Mouse (Mus musculus): ENCODE results near the gene Pnck. TPM values are rescaled to one million over a fixed set of nuclear protein-coding genes. Genes with fewer than 3 reads are reported as not detected.

Gene Pnck
- polyA plus RNA-seq, 1 experiment: 3.2 TPM

DNA sequence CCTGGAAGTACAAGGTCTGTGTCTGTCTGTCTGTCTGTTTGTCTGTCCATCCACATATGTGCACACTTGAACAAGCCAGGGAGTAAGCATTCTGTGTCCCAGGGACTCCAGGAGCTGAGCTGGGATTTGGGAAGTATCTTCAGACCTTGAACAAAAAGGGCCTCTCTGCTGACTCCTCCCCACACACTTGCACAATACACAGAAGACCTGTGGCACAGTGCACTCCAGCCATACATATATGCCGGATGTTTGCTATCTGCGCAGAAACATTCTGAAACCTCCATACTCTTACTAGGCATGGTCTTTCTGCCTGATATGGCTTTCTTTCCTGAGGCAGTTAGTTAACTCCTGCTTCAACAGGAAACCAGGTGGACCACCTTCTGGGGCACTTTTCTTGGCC lies 40.0 kb downstream of the Pnck start:
- WGBS: 85% methylated on average over 2 of the region's 2 CpGs
- TF ChIP-seq POLR2A (IDR thresholded peaks at IDR 0.05; ENCODE audit: low read depth, low read length): no peak
- TF ChIP-seq CTCF (IDR thresholded peaks at IDR 0.05; ENCODE audit: extremely low read depth, insufficient read depth, insufficient read length, insufficient replicate concordance): no peak

GRCm38 (mm10) chrX:73619401-73619800 lies 40.5 kb downstream of the Pnck start:
- DNase-seq (ENCODE audit: low read depth in 1 of 2, low spot score in 2 of 2): no peak
- Histone ChIP-seq H3K4me3 (ENCODE audit: extremely low read depth, insufficient read depth, insufficient read length) (no peak overlapping the region), H3K36me3 (ENCODE audit: control insufficient read depth, insufficient read depth, low read length) (no peaks in the 10 kb centered on the region), H3K27ac (ENCODE audit: insufficient read depth, low read length) (no peak overlapping the region), H3K4me1 (ENCODE audit: control insufficient read depth, insufficient read depth, insufficient read length) (no peaks in the 10 kb centered on the region), H3K27me3 (ENCODE audit: control insufficient read depth, insufficient read depth, low read length) (no peaks in the 10 kb centered on the region)
- TF ChIP-seq CTCF (IDR thresholded peaks at IDR 0.05; ENCODE audit: extremely low read depth, insufficient read depth, insufficient read length, insufficient replicate concordance): no peak
- no peak for TF ChIP-seq POLR2A (IDR thresholded peaks at IDR 0.05; ENCODE audit: low read depth, low read length)

More for the DNA sequence above, 40.0 kb downstream of the Pnck start:
- Histone ChIP-seq H3K4me3 (ENCODE audit: extremely low read depth, insufficient read depth, insufficient read length) (no peak overlapping the region), H3K36me3 (ENCODE audit: control insufficient read depth, insufficient read depth, low read length) (no peaks in the 10 kb centered on the region), H3K4me1 (ENCODE audit: control insufficient read depth, insufficient read depth, insufficient read length) (no peaks in the 10 kb centered on the region), H3K27me3 (ENCODE audit: control insufficient read depth, insufficient read depth, low read length) (no peaks in the 10 kb centered on the region), H3K27ac (ENCODE audit: insufficient read depth, low read length) (no peak overlapping the region)
- DNase-seq (ENCODE audit: low read depth in 1 of 2, low spot score in 2 of 2): no peak

- H3K27me3 ChIP-seq (ENCODE audit: control insufficient read depth, insufficient read depth, low read length): no peaks in the 10 kb centered on the region
- no peaks in the 10 kb centered on the region for H3K4me1 ChIP-seq (ENCODE audit: control insufficient read depth, insufficient read depth, insufficient read length)
- H3K4me3 ChIP-seq (ENCODE audit: extremely low read depth, insufficient read depth, insufficient read length): no peak overlapping the region
- TF ChIP-seq CTCF (IDR thresholded peaks at IDR 0.05; ENCODE audit: extremely low read depth, insufficient read depth, insufficient read length, insufficient replicate concordance) (no peak), POLR2A (IDR thresholded peaks at IDR 0.05; ENCODE audit: low read depth, low read length) (no peak)
- 97% methylated on average over 1 of the region's 1 CpGs for WGBS
- DNase-seq (ENCODE audit: low read depth in 1 of 2, low spot score in 2 of 2): no peak
- no peaks in the 10 kb centered on the region for H3K36me3 ChIP-seq (ENCODE audit: control insufficient read depth, insufficient read depth, low read length)
- no peak overlapping the region for H3K27ac ChIP-seq (ENCODE audit: insufficient read depth, low read length)
Measured at GRCm38 (mm10) chrX:73615876-73616275, 44.0 kb downstream of the Pnck start.

GRCm38 (mm10) chrX:73613665-73614064 lies 46.3 kb downstream of the Pnck start:
- 71% methylated on average over 4 of the region's 4 CpGs for WGBS
- H3K36me3 ChIP-seq (ENCODE audit: control insufficient read depth, insufficient read depth, low read length): no peaks in the 10 kb centered on the region
- H3K4me3 ChIP-seq (ENCODE audit: extremely low read depth, insufficient read depth, insufficient read length): no peak overlapping the region
- no peak for DNase-seq (ENCODE audit: low read depth in 1 of 2, low spot score in 2 of 2)
- no peak for TF ChIP-seq POLR2A (IDR thresholded peaks at IDR 0.05; ENCODE audit: low read depth, low read length)
- TF ChIP-seq CTCF (IDR thresholded peaks at IDR 0.05; ENCODE audit: extremely low read depth, insufficient read depth, insufficient read length, insufficient replicate concordance): no peak
- no peaks in the 10 kb centered on the region for H3K27me3 ChIP-seq (ENCODE audit: control insufficient read depth, insufficient read depth, low read length)
- no peaks in the 10 kb centered on the region for H3K4me1 ChIP-seq (ENCODE audit: control insufficient read depth, insufficient read depth, insufficient read length)
- H3K27ac ChIP-seq (ENCODE audit: insufficient read depth, low read length): no peak overlapping the region

Other genes starting within 250 kb of the Pnck start
- gene Zfp92, start 249.0 kb downstream of the Pnck start, polyA plus RNA-seq (2012; rRNA removed): 0.04 TPM in 1 of 2 replicates, not detected in the other
- not detected in 2 replicates for gene Trex2, start 224.8 kb downstream of the Pnck start, polyA plus RNA-seq (2012; rRNA removed)
- gene Haus7, start 201.1 kb downstream of the Pnck start, polyA plus RNA-seq (2012; rRNA removed): 8.6 and 9.2 TPM in 2 replicates
- 280 and 317 TPM in 2 replicates for gene Bgn, start 176.5 kb downstream of the Pnck start, polyA plus RNA-seq (2012; rRNA removed)
- not detected in 2 replicates for gene Atp2b3, start 157.0 kb downstream of the Pnck start, polyA plus RNA-seq (2012; rRNA removed)
- 0.87 and 1.4 TPM in 2 replicates for gene Dusp9, start 20.7 kb downstream of the Pnck start, polyA plus RNA-seq (2012; rRNA removed)
- 4.5 and 5.5 TPM in 2 replicates for gene Slc6a8, start 13.0 kb upstream of the Pnck start, polyA plus RNA-seq (2012; rRNA removed)
- gene Bcap31, start 56.1 kb upstream of the Pnck start, polyA plus RNA-seq (2012; rRNA removed): 18.7 and 23.9 TPM in 2 replicates
- 45.8 and 51.7 TPM in 2 replicates for gene Abcd1, start 56.5 kb upstream of the Pnck start, polyA plus RNA-seq (2012; rRNA removed)
- 0.62 and 1.2 TPM in 2 replicates for gene Plxnb3, start 97.0 kb upstream of the Pnck start, polyA plus RNA-seq (2012; rRNA removed)
- 109 and 119 TPM in 2 replicates for gene Srpk3, start 114.3 kb upstream of the Pnck start, polyA plus RNA-seq (2012; rRNA removed)
- gene Idh3g, start 126.8 kb upstream of the Pnck start, polyA plus RNA-seq (2012; rRNA removed): 170 TPM in 2 replicates
- gene Ssr4, start 126.9 kb upstream of the Pnck start, polyA plus RNA-seq (2012; rRNA removed): 138 and 141 TPM in 2 replicates
- 2.4 TPM in 2 replicates for gene Pdzd4, start 164.9 kb upstream of the Pnck start, polyA plus RNA-seq (2012; rRNA removed)
- 0.05 and 0.07 TPM in 2 replicates for gene Avpr2, start 232.0 kb upstream of the Pnck start, polyA plus RNA-seq (2012; rRNA removed)
- gene L1cam, start 236.0 kb upstream of the Pnck start, polyA plus RNA-seq (2012; rRNA removed): 4.4 and 5.5 TPM in 2 replicates